Mouse (Mus musculus) kidney, postnatal 0 days (tissue): ENCODE data around the gene Cwc25. TPM values are rescaled to one million over a fixed set of nuclear protein-coding genes. Genes with fewer than 3 reads are reported as not detected.
A peak's percentile ranks its signal among the peaks of the same experiment; 100 is the strongest.

Experiments
- ATAC-seq: fragments of 200-750 bp; cut with Nextera tagmentation; replicated peaks from 2 replicates; pipeline ENCODE4 v1.8.0; 2017; ENCODE audit warnings: low read depth, moderate number of reproducible peaks, moderate TSS enrichment, moderate library complexity; ENCODE audit not compliant: low FRiP score
- DNase-seq: peaks from one replicate; pipeline ENCODE4 v3.0.0-alpha.2; 2016; ENCODE audit warnings: low spot score
- H3K27ac ChIP-seq: fragments of 300-500 bp; sonication (generic); 2 replicates; pipeline ENCODE4 v1.5.1; 2014; ENCODE audit warnings: mild to moderate bottlenecking
- H3K27me3 ChIP-seq: fragments of 300-500 bp; sonication (generic); 2 replicates; pipeline ENCODE4 v1.6.1; 2014; ENCODE audit warnings: low read length, mixed read lengths; ENCODE audit not compliant: insufficient read depth
- H3K36me3 ChIP-seq: fragments of 300-500 bp; sonication (generic); 2 replicates; pipeline ENCODE4 v1.6.1; 2014; ENCODE audit warnings: low read length, mixed read lengths; ENCODE audit not compliant: insufficient read depth
- H3K4me1 ChIP-seq: fragments of 300-500 bp; sonication (generic); replicated peaks from 2 replicates; pipeline ENCODE4 v1.6.1; 2014; ENCODE audit warnings: antibody characterized with exemption, low read length, mixed read lengths; ENCODE audit not compliant: insufficient read depth
- H3K4me2 ChIP-seq: fragments of 300-500 bp; sonication (generic); 2 replicates; pipeline ENCODE4 v1.6.1; 2014; ENCODE audit warnings: mild to moderate bottlenecking, low read length, moderate library complexity, mixed read lengths
- H3K4me3 ChIP-seq: fragments of 300-500 bp; sonication (generic); replicated peaks from 2 replicates; pipeline ENCODE4 v1.5.1; 2014; ENCODE audit warnings: low read depth, low read length
- H3K9ac ChIP-seq: fragments of 300-500 bp; sonication (generic); 2 replicates; pipeline ENCODE4 v1.6.1; 2014; ENCODE audit warnings: low read depth, low read length
- H3K9me3 ChIP-seq: fragments of 300-500 bp; sonication (generic); replicated peaks from 2 replicates; pipeline ENCODE4 v1.6.1; 2016; ENCODE audit warnings: low read length, inconsistent platforms, mixed read lengths
- CTCF ChIP-seq: IDR thresholded peaks from 2 replicates; pipeline ENCODE4 v1.5.1; 2016; ENCODE audit warnings: antibody characterized with exemption, low read depth, mild to moderate bottlenecking, moderate library complexity
- WGBS: fragments of 180-500 bp; shearing (Covaris S2); extraction: QIAGEN DNeasy Blood & Tissue Kit; methylation state at CpG from one replicate; pipeline ENCODE4 v1.1.7; 2014; 5-methylcytosine and 5-hydroxymethylcytosine counted together
- polyA plus RNA-seq: library from polyadenylated mRNA; unstranded; fragments of >200 nt; fragmentation: Nextera tagmentation; extraction: Ambion mirVana; gene quantifications from 2 replicates; pipeline ENCODE4 v1.2.1, GENCODE M21; 2015

Gene Cwc25
- polyA plus RNA-seq, 1 experiment from 2014 or later, result 13.9 TPM

DNA sequence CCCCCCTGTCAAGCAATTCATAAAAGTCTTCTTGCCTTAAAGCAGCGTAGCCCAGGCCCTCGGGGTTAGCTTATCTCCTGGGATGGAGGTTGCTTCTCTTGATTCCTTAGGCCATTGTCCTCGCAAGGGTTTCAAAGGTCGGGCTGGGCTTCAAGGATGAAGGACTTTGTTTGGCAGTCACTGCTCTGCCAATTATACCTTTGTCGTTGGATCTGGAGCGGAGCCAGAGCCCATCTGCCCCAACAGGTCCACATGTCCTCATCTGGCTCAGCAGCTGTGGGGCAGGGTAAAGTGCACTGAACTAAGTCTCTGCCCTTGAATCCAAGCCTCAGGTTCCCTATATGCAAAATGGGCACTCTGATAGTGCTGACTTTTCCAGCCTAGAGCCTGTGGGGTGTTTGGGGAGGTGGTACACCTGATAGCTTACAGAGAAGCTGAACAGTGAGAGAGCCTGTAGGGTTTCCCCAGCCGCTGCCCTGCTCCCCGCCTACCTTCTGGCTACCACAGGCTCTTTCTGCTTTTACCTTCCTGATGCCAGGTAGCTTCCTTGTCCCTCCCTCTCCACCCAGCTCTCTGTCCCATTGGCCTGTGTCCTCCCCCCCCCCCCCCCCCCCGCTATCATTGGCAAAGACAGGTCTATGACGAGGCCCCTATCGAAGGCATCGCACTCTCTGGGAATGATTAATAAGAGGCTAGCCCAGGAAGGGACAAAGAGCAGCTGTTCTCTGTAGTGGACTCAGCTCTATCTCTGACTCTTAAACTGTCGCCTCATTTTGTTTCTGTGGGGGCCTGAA lies 45.4 kb upstream of the Cwc25 start:
- peaks cover 28% of the 10 kb centered on the region for H3K36me3 ChIP-seq
- H3K4me1 ChIP-seq, result peaks cover 77% of the 10 kb centered on the region
- TF ChIP-seq CTCF, result no peak
- no peaks in the 10 kb centered on the region for H3K27me3 ChIP-seq
- peak overlapping the region; percentile 29; the same call in 1 of the 2 replicates for H3K4me2 ChIP-seq
- WGBS, result 42% methylated on average over 12 of the region's 13 CpGs
- peak overlapping the region; percentile 84 for H3K27ac ChIP-seq
- ATAC-seq, result peak; percentile 61
- no peak for DNase-seq
- no peak overlapping the region; the same call in 1 of the 2 replicates for H3K9ac ChIP-seq
- H3K4me3 ChIP-seq, result no peak overlapping the region
- H3K9me3 ChIP-seq, result no peaks in the 10 kb centered on the region

DNA sequence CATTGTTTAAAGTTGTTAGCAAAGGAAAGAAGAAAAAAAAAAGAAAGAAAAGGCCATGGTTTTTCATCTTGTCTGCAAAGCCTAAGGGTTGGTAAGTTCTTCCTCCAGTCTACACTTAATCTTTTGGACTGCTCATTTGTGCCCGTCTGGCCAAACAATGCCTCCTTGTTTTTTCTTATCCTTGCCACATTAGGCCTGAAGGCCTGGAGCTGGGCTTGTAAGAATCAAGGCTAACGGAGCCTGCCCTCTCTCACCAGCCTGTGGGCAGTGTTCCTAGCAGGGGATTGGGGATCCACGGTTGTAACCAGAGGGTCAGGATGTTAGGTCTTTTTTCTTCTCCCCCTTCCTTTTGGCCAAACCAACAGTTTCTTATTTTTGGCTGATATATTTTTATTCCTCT lies 44.6 kb upstream of the Cwc25 start:
- no peak for DNase-seq
- WGBS, result 40% methylated on average over 3 of the region's 3 CpGs
- H3K9ac ChIP-seq, result no peak overlapping the region
- H3K4me1 ChIP-seq, result peaks cover 76% of the 10 kb centered on the region
- H3K4me3 ChIP-seq, result no peak overlapping the region
- no peak overlapping the region for H3K4me2 ChIP-seq
- no peaks in the 10 kb centered on the region for H3K27me3 ChIP-seq
- peaks cover 25% of the 10 kb centered on the region for H3K36me3 ChIP-seq
- ATAC-seq, result no peak
- H3K9me3 ChIP-seq, result no peaks in the 10 kb centered on the region
- no peak for TF ChIP-seq CTCF
- H3K27ac ChIP-seq, result peak overlapping the region; percentile 84

- no peak overlapping the region for H3K4me2 ChIP-seq
- DNase-seq (no peak), ATAC-seq (no peak)
- H3K27ac ChIP-seq, result peak overlapping the region; percentile 84
- peaks cover 20% of the 10 kb centered on the region for H3K36me3 ChIP-seq
- H3K4me1 ChIP-seq, result peaks cover 79% of the 10 kb centered on the region
- H3K4me3 ChIP-seq, result no peak overlapping the region
- no peak for TF ChIP-seq CTCF
- H3K27me3 ChIP-seq, result no peaks in the 10 kb centered on the region
- H3K9me3 ChIP-seq, result no peaks in the 10 kb centered on the region
- no peak overlapping the region for H3K9ac ChIP-seq
- 72% methylated on average over 7 of the region's 7 CpGs for WGBS
Observed at GRCm38 (mm10) chr11:97810356-97810755, 44.0 kb upstream of the Cwc25 start.

DNA sequence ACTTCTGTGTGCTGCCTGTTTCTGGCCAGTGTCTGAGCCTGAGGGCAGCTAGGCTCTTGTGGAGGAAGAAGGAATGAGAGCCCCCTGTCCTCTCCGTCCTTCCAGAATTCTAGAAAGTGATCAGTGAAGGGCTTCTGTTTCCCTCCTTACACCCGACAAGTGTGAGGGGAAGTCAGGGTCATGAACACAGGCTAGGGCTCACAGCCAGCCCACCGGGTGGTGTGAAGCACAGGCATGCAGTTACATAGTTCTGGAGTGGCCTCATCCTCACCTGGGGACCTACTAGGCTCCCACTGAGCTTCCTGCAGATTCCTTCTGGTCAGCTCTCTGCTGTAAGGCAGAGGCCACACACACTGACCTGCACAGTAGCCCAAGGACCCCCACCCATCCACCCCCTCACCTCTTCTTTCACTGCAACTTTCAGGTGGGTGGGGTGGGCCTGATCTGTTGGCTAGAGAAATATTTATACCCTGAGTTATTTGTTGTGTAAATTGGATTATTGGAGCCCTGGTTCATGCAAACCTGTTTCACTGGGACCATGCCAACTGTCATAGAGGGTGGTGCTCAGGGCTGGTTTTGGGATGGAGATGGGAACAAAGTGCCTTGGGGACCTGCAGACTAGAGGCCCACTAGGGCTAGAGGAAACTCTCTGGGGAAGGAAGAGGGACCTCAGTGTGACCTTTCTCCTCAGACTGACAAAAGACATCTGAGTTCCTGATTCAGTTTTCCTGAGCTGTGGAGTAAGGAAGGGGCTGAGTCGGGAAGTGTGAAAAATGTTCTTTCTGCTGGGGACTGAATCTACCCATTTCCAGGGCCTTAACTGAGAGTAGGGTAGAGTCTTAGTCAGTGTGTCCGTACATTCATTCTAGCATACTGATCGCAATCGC lies 43.1 kb upstream of the Cwc25 start:
- no peak for TF ChIP-seq CTCF
- Histone ChIP-seq H3K9ac (no peak overlapping the region; the same call in 1 of the 2 replicates), H3K9me3 (no peaks in the 10 kb centered on the region), H3K27ac (peak overlapping the region; percentile 77), H3K4me2 (no peak overlapping the region), H3K36me3 (peaks cover 12% of the 10 kb centered on the region), H3K4me3 (no peak overlapping the region), H3K27me3 (no peaks in the 10 kb centered on the region), H3K4me1 (peaks cover 84% of the 10 kb centered on the region)
- no peak for ATAC-seq
- WGBS, result 54% methylated on average over 7 of the region's 7 CpGs
- no peak for DNase-seq

- Histone ChIP-seq H3K4me3 (no peak overlapping the region), H3K9me3 (no peaks in the 10 kb centered on the region), H3K36me3 (peaks cover 11% of the 10 kb centered on the region; the same call in 1 of the 2 replicates), H3K9ac (no peak overlapping the region), H3K4me1 (peaks cover 91% of the 10 kb centered on the region), H3K27me3 (no peaks in the 10 kb centered on the region), H3K4me2 (peak overlapping the region; percentile 19; the same call in 1 of the 2 replicates), H3K27ac (peak overlapping the region; percentile 77)
- DNase-seq (no peak), ATAC-seq (no peak)
- no peak for TF ChIP-seq CTCF
- WGBS, result 43% methylated on average over 5 of the region's 5 CpGs
Observed at GRCm38 (mm10) chr11:97808621-97809234, 42.4 kb upstream of the Cwc25 start.

DNA sequence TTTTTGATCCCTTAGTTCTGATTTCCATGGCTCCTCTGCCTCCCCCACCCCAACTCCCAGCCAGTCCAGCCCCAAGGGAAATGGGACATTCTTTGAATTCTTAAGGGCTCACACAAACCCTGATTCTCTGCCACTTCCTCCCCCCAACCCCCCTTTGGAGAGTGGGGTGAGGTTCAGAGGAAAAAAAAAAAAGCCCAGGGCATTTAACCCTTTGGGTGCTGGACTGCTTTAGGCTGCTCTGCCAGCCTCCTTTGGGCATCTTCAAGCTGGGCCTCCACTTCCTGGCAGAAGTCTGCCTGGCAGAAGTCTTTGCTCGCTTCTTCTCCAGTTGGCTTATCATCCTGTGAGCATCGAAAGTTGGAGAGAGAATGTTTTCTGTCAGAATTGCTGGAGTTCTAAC lies 41.7 kb upstream of the Cwc25 start:
- TF ChIP-seq CTCF, result no peak
- Histone ChIP-seq H3K9me3 (no peaks in the 10 kb centered on the region), H3K27me3 (no peaks in the 10 kb centered on the region), H3K4me2 (peak overlapping the region; percentile 19; the same call in 1 of the 2 replicates), H3K27ac (peak overlapping the region; percentile 77), H3K4me3 (no peak overlapping the region), H3K36me3 (peaks cover 11% of the 10 kb centered on the region; the same call in 1 of the 2 replicates), H3K4me1 (peaks cover 86% of the 10 kb centered on the region), H3K9ac (no peak overlapping the region)
- 44% methylated on average over 2 of the region's 2 CpGs for WGBS
- ATAC-seq (no peak), DNase-seq (peak; percentile 86)
